Mouse (Mus musculus) limb, embryonic 14.5 days (tissue): Measurements from ENCODE around the gene Pced1b. TPM values are rescaled to one million over a fixed set of nuclear protein-coding genes. Genes with fewer than 3 reads are reported as not detected.
A peak's percentile ranks its signal among the peaks of the same experiment; 100 is the strongest.
"Not testable (repeated sequence)": the region's sequence is repeated elsewhere in the genome, so short reads cannot be mapped to it uniquely, and the experiment has no call there.

Experiments
- ATAC-seq: fragments of 200-750 bp; cut with Nextera tagmentation; 2 replicates; pipeline ENCODE4 v1.8.0; 2017; ENCODE audit warnings: low read depth, moderate number of reproducible peaks, moderate TSS enrichment; ENCODE audit not compliant: low FRiP score
- DNase-seq: peaks from one replicate; pipeline ENCODE4 v3.0.0-alpha.2; 2015; ENCODE audit warnings: low spot score
- H3K27ac ChIP-seq: fragments of 300-500 bp; sonication (generic); replicated peaks from 2 replicates; pipeline ENCODE4 v1.5.1; 2014; ENCODE audit warnings: low read depth, mild to moderate bottlenecking, low read length, moderate library complexity, mixed read lengths
- H3K27me3 ChIP-seq: fragments of 300-500 bp; sonication (generic); 2 replicates; pipeline ENCODE4 v1.6.1; 2014; ENCODE audit warnings: low read length, mixed read lengths; ENCODE audit not compliant: control insufficient read depth, insufficient read depth
- H3K36me3 ChIP-seq: fragments of 300-500 bp; sonication (generic); 2 replicates; pipeline ENCODE4 v1.6.1; 2014; ENCODE audit warnings: mild to moderate bottlenecking, low read length, moderate library complexity, mixed read lengths; ENCODE audit not compliant: control insufficient read depth, insufficient read depth
- H3K4me1 ChIP-seq: fragments of 300-500 bp; sonication (generic); 2 replicates; pipeline ENCODE4 v1.6.1; 2014; ENCODE audit warnings: antibody characterized with exemption, low read length, mixed read lengths; ENCODE audit not compliant: control insufficient read depth, insufficient read depth
- H3K4me2 ChIP-seq: fragments of 300-500 bp; sonication (generic); replicated peaks from 2 replicates; pipeline ENCODE4 v1.6.1; 2014; ENCODE audit warnings: low read depth, mild to moderate bottlenecking, low read length, moderate library complexity; ENCODE audit not compliant: severe bottlenecking
- H3K4me3 ChIP-seq: fragments of 300-500 bp; sonication (generic); replicated peaks from 2 replicates; pipeline ENCODE4 v1.5.1; 2014; ENCODE audit warnings: low read length
- H3K9ac ChIP-seq: fragments of 300-500 bp; sonication (generic); 2 replicates; pipeline ENCODE4 v1.6.1; 2014; ENCODE audit warnings: mild to moderate bottlenecking, low read depth, low read length, moderate library complexity; ENCODE audit not compliant: severe bottlenecking
- H3K9me3 ChIP-seq: fragments of 300-500 bp; sonication (generic); 2 replicates; pipeline ENCODE4 v1.6.1; 2016; ENCODE audit warnings: low read length; ENCODE audit not compliant: control insufficient read depth
- POLR2A ChIP-seq: fragments of 200-500 bp; IDR thresholded peaks from 2 replicates; pipeline ENCODE4 v1.8.0; 2012; ENCODE audit warnings: inconsistent platforms, mild to moderate bottlenecking, moderate library complexity, borderline replicate concordance; ENCODE audit not compliant: insufficient read depth, insufficient read length; ENCODE audit errors: extremely low read depth
- WGBS: fragments of 180-500 bp; shearing (Covaris S2); extraction: QIAGEN DNeasy Blood & Tissue Kit; methylation state at CpG from one replicate; pipeline ENCODE4 v1.1.7; 2014; 5-methylcytosine and 5-hydroxymethylcytosine counted together
- polyA plus RNA-seq, 2 experiments: library from polyadenylated mRNA; depleted of rRNA in 1 of 2; stranded (reverse) in 1 of 2; unstranded in 1 of 2; fragments of >200 nt; fragmentation: Nextera tagmentation in 1 of 2; extraction: Ambion mirVana in 1 of 2; gene quantifications; 2 replicates each; pipeline versions ENCODE4 v1.2.1 to v1.2.3; 2012 to 2014

Gene Pced1b
- polyA plus RNA-seq (2012; rRNA removed) (7.9 and 8.8 TPM in 2 replicates), polyA plus RNA-seq (2014; fragmentation: Nextera tagmentation; extraction: Ambion mirVana) (3.8 and 4.4 TPM in 2 replicates)

GRCm38 (mm10) chr15:97246911-97247790, at the start of gene Pced1b, which contains the start of gene Amigo2:
Pced1b (plus strand) TSS chr15:97247107.
Amigo2 (minus strand) TSS chr15:97247287.
- DNase-seq (peak; percentile 51), ATAC-seq (peak; percentile 89)
- WGBS, result 1% methylated on average over 63 of the region's 125 CpGs
- peak within 1 kb of the TSS; percentile 90 for H3K9ac ChIP-seq
- peak; percentile 41; the same call in 1 of the 2 replicates for TF ChIP-seq POLR2A
- peak within 1 kb of the TSS; percentile 85 for H3K4me3 ChIP-seq
- peaks cover 4% of the 10 kb centered on the region; the same call in 1 of the 2 replicates for H3K27me3 ChIP-seq
- no peaks in the 10 kb centered on the region for H3K36me3 ChIP-seq
- peak within 1 kb of the TSS; percentile 90 for H3K4me2 ChIP-seq
- H3K27ac ChIP-seq, result peak within 1 kb of the TSS; percentile 73
- H3K4me1 ChIP-seq, result peaks cover 17% of the 10 kb centered on the region
- no peaks in the 10 kb centered on the region for H3K9me3 ChIP-seq

DNA sequence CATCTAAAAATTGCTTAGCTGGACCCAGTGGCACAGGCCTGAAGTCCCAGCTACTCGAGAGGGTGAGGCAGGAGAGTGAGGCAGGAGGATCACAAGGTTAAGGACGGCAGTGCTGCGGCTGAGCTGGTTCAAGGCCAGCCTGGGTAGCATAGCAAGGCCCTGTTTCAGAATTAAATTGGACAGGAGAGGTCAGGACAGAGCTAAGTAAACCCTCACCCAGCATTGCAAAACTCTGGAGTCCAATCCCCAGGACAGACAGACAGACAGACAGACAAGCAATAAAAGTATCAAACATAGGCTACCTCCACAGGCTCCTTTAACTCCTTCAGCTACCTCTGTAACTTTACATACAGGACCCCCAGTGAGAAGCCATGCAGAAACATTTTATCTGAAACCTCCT, 42.0 kb upstream of the Pced1b start:
- Histone ChIP-seq H3K27ac (no peak overlapping the region), H3K4me3 (no peak overlapping the region), H3K9ac (no peak overlapping the region), H3K9me3 (no peaks in the 10 kb centered on the region), H3K4me2 (no peak overlapping the region), H3K27me3 (no peaks in the 10 kb centered on the region), H3K4me1 (no peaks in the 10 kb centered on the region), H3K36me3 (no peaks in the 10 kb centered on the region)
- 81% methylated on average over 3 of the region's 3 CpGs for WGBS
- ATAC-seq, result no peak
- no peak for DNase-seq
- no peak for TF ChIP-seq POLR2A

DNA sequence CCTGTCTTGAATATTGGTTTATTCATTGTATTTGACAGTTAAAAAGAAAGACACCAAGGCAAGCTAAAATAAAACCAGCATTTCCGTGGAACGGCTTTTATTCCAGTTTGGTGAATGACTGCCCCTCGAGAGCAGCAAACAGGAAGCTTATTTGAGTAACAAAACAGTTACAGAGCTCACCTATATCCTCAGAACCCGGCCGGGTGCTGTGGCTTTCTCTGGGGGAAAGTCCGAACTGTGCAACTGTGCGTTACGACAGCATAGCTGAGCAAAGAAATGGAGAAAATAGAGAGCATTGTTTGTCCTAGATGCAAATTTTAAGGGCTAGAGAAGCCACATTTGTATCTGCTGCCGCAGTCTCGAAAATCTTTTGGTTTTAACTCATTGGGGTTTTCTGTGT, 41.1 kb upstream of the Pced1b start:
- WGBS, result 79% methylated on average over 10 of the region's 10 CpGs

GRCm38 (mm10) chr15:97206506-97206905, 40.4 kb upstream of the Pced1b start:
- Histone ChIP-seq H3K36me3 (no peaks in the 10 kb centered on the region), H3K4me2 (no peak overlapping the region), H3K27me3 (no peaks in the 10 kb centered on the region), H3K4me1 (no peaks in the 10 kb centered on the region), H3K27ac (no peak overlapping the region), H3K4me3 (no peak overlapping the region), H3K9me3 (no peaks in the 10 kb centered on the region), H3K9ac (no peak overlapping the region)
- no peak for ATAC-seq
- no peak for DNase-seq
- no peak for TF ChIP-seq POLR2A
- 91% methylated on average over 8 of the region's 8 CpGs for WGBS

More for the DNA sequence above, 41.1 kb upstream of the Pced1b start:
- no peaks in the 10 kb centered on the region for H3K9me3 ChIP-seq
- no peak overlapping the region for H3K27ac ChIP-seq
- H3K36me3 ChIP-seq, result no peaks in the 10 kb centered on the region
- no peak overlapping the region for H3K4me2 ChIP-seq
- H3K4me3 ChIP-seq, result no peak overlapping the region
- ATAC-seq, result no peak
- no peak overlapping the region for H3K9ac ChIP-seq
- no peak for DNase-seq
- no peaks in the 10 kb centered on the region for H3K27me3 ChIP-seq
- H3K4me1 ChIP-seq, result no peaks in the 10 kb centered on the region
- no peak for TF ChIP-seq POLR2A

GRCm38 (mm10) chr15:97209754-97210153, 37.2 kb upstream of the Pced1b start:
- H3K9ac ChIP-seq, ATAC-seq, H3K36me3 ChIP-seq, H3K4me2 ChIP-seq, H3K4me1 ChIP-seq, DNase-seq, H3K27ac ChIP-seq, H3K4me3 ChIP-seq, H3K9me3 ChIP-seq, H3K27me3 ChIP-seq: not testable (repeated sequence)
- WGBS, result 85% methylated on average over 3 of the region's 3 CpGs
